Mouse (Mus musculus) neural tube, embryonic 10.5 days (tissue): ENCODE results near the gene Eif4b.
A peak's percentile ranks its signal among the peaks of the same experiment; 100 is the strongest.
"Not testable (repeated sequence)": the region's sequence is repeated elsewhere in the genome, so short reads cannot be mapped to it uniquely, and the experiment has no call there.

ENCODE experiments used
- DNase-seq: peaks from one replicate; pipeline ENCODE4 v3.0.0-alpha.2; 2017; ENCODE audit warnings: low spot score; ENCODE audit errors: extremely low spot score

Gene Eif4b

DNA sequence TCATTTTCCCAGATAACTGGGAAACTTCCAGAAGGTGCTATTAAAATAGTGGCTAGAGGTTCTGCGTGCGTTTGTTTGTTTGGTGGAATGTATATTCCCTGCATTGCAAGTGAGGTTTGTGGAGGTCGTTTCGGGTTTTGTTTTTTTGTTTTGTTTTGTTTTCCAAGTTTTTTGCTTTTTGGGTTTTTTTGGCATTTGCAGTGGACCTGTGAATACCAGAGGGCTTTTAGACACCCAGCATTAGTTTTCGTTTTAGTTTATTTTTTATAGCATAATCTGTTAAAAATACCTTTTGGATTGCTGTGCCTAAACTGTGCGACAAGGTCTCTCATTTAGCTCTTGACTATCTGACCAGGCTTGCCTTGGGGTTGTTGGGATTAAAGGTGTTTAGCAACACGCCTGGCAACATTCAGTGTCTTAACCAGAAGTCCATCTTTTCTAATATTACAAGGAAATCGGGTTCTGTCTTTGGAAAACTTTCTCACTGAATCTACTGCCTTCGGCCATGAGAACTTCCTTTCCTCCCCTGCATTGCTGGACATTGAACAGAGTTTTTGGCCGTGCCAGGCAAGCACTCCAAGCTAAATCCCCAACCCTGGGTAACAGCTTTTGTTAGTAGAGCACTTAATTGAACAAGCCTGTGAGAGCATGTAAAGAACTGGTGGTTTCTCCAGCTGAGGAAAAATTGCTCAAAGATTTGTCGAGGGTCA, 1.5 kb downstream of the Eif4b start:
- DNase-seq: no peak

DNA sequence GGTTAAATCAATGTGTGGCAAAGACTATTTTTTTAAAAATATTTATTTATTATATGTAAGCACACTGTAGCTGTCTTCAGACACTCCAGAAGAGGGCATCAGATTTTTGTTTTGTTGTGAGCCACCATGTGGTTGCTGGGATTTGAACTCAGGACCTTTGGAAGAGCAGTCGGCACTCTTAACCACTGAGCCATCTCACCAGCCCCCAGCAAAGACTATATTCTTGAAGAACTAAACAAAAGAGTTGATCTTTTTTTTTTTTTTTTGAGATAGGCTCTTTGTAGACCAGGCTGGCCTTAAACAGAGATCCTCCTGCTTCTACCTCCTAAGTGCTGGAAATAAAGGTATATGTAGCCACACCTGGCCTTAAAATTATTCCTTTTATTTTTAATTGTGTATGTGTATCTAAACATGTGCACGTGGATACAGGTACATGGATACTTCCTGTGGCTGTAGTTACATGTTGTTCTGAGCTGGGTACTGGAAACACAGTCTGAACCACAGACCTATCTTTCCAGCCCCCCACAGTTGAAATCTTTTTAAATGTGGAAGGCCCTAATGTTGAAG, 3.6 kb downstream of the Eif4b start:
- no peak for DNase-seq

DNA sequence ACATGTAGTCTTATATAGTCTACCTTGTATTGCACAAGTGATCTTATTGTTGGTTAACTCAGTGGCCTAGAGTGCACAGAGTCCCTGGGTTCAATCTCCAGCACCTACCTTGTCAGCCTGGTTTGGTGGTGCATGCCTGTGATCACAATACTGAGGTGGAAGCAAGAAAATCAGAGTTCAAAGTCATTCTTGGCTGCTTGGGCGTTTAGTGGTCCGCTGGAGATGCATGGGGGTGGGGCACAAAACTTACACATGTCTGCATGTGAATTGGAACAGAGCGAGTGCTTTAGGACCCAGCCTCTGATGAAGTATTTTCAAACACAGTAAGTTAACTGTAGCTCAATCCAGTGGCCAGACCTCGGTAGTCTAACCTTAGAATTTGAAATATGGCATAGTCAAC, 5.6 kb downstream of the Eif4b start:
- no peak for DNase-seq

DNA sequence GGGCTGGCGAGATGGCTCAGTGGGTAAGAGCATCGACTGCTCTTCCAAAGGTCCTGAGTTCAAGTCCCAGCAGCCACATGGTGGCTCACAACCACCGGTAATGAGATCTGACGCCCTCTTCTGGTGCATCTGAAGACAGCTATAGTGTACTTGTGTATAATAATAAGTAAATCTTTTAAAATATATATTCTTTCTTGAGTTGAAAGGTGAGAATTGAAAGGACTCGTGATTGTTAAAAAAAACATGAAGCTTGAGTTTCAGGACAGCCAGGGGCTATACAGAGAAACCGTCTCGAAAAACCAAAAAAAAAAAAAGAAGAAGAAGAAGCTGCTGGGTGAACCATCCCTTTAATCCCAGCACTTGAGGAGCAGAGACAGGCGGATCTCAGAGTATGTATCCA, 6.4 kb downstream of the Eif4b start:
- not testable (repeated sequence) for DNase-seq

DNA sequence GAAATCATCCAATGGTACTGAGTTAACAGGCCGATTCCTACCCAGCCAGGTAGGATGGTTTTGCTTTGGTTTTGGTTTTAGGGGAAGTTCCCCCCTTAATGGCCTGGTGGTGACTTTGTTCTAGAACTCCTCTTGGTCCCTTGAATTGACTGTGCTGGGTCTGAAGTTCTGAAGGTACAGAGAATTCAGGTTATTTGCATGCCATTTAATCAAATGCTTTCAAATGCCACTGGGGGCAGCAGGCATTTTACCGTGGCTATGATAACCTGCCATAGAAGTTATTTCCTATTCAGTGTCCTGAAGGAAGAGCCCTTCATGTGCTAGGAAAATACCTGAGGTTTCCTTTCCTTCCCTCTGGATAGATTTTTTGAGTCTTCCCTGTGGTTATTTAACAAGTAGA, 6.9 kb downstream of the Eif4b start:
- no peak for DNase-seq

DNA sequence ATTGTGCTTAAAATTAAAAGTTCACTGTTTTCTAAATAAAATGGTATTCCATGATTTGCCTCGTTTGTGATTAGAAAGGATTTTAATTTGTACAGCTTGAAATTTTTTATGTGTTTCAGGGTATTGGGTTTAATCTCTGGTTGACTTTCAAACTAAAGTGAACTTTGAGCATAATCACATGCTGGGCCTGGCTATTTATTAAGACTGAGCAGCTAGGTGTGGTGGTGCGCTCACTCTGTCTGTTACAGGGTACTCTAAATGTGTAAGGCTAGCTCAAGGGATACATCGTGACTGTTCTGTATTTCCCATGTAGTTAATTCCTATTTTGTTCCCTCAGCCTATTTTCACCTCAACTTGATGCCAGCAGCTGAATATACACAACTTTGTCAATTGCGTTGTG, 8.6 kb downstream of the Eif4b start:
- DNase-seq: no peak

DNA sequence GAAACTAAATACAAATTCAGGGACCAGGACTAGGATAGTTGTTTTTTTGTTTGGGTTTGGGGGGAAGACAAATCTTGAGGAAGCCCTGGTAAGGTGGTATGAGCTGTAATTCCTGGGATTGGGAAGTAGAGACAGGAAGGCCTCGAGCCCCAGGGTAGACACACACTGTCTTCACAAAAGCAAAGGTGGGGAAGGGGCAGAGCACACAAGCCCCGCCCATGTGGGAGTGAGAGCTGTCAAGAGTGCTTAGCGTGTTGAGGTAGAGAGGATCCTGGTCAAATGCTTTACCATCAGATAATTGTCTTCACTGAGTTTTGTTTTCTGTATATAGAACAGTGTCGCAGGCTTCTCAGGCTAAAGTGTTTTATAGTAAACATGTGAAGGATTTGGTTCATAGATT, 9.5 kb downstream of the Eif4b start:
- DNase-seq: no peak

DNA sequence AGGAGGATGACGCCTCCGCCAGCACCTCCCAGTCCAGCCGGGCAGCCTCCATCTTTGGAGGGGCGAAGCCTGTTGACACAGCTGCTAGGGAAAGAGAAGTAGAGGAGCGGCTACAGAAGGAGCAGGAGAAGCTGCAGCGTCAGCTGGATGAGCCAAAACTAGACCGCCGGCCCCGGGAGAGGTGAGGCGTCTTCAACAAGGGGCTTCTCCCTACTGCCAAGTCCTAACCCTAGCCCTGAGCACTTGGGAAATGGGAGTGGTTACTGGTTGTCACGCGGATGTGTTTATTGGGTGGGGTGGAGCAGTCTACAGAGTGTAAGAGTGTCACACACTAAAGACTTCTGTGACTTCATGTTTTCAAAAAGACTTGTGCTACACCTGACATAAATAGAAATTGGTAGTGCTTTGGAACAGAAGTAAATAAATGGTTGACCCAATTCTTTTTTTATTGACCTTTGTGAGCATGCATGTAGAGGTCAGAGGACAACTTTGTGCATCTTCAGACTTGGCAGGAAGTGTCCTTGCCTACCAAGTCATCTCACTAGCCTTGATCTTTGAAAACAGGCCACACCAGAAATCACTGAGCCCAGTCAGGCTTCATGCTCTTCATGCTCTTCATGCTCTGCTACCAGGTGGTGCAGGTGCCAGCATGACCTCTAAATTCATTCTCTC, 16.5 kb downstream of the Eif4b start:
- no peak for DNase-seq

DNA sequence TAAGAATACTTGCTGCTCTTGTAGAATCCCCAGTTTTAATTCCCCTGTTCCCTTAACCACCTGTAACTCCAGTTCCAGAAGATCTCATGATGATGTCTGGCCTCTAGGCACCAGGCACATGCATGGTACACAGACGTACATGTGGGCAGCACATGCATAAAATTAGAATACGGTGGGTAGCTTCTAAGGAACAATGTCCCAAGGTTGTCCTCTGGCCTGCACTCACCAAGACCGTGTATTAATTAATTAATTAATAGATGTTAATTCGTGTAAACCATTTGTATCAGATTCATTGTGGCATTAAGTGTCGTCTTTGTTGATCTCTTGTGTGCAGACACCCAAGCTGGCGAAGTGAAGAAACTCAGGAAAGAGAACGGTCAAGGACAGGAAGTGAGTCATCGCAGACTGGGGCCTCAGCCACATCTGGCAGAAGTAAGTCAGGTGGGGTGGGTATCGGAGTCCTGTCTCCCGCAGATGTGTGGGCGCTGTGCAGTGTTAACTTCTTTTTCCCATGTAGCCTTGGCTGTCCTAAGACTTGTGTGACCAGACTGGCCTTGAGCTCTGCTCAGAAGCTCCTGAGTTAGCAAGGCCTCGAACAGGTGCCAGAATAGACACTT, 17.6 kb downstream of the Eif4b start:
- no peak for DNase-seq

DNA sequence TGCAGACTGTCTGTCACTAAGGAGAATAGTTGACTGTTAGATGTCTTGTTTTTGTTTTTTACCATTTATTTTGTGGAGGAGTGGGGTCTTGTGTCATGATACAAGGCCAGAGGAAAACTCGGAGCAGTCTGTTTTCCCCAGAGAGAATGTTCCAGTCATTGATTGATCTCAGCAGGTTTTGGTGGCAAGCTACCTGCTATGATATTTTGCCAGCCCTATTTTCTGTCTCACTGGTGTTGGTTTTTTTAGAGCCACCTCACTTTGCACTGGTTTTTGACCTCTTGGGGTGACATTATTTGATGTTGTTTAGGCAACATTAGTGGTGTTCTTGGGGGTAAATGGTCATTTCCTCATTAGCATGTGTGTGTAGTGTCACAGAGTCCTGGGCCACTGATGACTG, 18.1 kb downstream of the Eif4b start:
- DNase-seq: no peak

DNA sequence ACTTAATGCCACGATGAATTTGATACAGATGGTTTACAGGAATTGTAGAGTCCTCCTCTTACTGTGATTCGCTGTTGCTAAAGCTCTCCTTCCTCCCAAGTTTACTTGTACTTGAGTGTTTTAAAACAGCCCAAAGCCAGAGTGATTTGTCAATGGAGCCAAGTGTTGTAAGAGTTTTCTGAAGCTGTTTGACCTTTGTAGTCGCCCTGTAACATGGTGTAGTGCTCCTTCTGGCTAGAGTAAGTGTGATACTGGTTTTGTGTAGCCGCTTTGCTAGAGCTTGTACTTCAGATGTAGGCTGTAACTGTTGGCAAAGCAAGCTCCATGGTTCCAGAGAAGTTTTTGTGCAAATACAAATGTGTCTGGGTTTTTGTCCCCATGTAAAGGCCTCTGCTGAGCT, 18.6 kb downstream of the Eif4b start:
- DNase-seq: no peak

DNA sequence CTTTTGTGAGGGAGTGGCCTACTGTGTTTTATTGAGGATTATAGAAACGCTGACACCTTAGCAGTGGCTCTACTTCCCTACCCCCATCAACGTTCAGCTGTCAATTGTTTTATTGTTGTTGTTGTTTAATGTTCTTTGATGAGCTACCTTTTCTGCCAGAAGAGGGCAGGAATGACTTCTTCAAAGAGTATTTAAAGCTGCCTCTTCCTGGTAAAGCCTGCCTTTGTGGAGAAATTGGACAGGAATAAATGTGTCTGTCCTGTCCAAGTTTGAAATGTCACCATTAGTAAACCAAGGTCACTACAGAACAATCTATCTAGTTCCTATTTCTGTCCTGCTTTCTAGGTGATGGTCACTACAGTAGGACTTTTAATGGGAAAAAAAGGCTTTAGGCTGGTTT, 20.6 kb downstream of the Eif4b start:
- no peak for DNase-seq

DNA sequence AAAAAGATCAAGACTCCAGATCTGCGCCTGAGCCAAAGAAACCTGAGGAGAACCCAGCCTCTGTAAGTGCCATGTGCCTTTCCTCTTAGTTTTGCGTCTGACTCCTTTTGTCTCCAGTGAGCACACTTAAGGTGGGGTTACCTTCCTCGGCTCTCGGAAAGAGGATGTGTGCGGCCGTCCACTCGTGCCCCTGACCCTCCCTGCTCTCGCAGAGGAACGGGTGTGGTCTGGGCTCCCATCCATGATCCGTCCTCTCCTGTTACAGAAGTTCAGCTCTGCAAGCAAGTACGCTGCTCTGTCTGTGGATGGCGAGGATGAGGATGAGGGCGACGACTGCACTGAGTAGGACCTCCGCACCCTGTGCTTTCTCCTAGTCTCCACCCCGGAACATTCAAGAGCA, 21.4 kb downstream of the Eif4b start:
- DNase-seq: no peak

DNA sequence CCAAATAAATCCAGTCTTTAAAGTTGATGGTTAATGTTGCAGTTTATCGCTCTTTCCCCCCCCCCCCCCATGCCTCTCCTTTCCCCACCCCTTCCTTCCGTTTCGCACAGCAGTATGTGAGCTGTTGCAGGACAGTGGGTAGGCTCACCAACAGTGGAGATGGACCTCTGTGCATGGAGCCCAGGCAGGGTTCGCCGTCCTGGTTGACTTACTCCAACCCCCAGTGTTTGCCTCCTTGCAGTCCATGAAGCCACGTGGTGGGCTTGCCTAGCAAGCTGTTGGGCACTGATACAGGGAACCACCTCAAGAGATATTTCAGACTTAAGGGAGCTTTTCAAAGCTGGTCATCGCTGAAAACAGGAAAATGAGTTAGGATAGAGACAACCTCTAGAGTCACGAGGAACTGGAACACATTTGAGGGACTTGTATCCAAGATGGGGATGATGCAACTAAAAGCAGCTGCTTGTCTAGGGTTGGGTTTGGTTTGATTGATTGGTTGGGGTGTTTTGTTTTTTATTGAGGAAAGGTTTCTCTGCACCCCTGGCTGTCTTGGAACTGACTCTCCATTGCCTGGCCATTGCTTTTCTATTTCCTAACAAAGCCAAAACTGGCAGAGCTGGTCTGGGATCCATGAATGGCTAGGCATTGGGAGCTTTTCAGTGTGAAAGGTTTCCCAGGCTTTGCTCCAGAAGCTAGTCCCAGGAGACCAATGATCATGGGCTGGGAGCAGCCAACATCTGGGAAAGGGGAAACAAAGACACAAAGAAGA, 23.8 kb downstream of the Eif4b start:
- no peak for DNase-seq

DNA sequence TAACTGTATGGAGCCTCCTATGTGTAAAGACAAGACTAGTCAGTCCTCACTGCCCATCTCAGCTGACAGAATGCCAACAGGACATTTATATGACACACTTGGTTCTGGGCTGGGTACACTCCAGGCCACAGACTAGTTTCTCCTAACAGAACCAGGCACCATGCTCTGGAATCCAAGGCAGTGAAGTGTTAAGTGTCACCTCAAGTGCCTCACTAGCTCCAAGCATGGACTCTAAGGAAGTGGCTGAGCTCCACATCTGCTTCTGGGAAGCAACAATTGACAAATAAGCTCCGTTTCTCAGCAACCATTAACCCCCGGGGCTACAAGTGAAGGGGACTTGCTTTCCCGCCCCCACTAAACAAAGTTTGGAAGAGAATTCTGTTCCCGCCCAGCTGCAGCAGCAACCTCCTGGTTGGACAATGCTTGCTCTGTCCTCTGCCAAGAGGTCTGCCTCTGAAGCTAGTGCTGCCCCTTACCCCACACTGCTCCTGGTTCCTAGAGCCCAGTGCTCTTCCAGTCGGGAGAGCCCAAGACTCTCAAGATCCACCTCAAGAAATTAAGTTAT, 24.5 kb downstream of the Eif4b start:
- DNase-seq: no peak

DNA sequence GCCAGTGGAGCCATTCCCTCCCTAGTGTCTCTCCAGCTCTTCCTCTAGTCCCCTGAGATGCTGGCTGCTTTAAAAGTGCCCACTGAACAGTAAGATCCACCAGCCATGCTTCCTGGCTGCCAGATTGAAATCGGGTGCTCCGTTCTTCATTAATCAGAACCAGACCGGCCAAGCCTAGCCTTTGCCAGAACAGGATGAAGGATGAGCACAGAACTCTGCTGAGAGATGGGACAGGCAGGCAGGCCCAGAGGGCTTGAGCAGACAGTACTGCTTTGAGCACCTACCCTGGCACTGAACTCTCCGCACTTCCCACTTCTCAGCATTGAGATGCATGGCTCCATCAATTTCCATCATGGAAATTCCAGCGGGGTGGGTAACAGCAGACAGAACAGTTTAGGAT, 25.7 kb downstream of the Eif4b start:
- DNase-seq: no peak

DNA sequence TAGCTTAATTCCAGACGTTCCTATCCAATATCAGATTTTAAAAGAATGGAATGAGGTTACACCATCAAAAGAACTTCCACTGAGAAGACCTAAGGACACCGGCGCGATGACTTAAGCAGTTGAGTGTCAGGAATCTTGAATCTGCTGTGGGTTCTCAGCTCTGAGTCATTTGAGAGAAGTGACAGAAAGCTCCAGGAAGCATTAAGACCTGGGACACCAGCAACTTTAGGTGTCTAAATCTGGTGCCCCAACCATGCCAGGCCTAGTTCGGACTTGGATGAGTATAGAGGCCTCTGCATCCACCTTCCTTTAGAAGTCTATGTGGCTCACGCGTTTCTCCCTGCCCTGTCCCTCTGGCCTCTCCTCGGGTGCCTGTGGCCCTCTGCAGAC, 26.2 kb downstream of the Eif4b start:
- no peak for DNase-seq

DNA sequence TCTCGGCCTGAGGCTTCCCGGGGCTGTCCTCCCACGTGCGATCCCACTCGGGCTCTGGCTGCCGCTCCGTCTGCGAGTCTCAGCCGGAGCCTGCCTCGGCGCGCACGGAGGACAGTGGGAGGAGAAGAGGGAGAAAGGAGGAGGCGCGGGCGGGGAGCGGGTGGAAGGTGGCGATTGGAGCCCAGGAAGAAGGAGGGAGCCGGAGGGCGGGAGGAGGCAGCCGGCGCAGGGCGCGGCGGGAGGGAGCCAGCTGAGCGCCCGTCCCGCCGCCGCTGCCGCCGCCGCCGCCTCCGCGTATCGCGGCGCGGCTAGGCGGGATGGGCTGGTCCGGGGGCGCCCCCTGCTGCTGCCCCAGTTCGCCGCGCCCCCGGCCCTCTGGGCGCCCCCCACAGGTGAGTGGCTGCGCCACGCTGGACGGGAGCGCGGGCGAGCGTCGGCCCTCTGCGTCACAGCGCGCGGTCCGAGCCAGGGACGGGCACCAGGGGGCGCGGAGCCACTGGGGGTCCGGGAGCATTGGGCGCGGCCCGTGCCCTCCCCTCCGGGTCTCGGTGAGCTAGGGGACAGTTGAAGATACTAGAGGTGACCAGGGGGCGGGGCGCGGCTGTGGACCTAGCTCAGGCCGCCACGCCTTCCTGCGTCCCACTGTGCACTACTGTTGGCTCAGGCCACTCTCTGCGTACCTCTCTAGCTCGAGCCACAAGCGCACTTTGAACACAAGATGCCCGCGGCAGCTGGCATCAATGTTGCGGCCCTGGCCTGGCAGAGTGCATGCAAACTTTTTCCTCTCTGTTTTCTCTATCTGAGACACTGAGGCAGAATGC, 26.8 kb downstream of the Eif4b start, which contains the start of gene Tns2:
Tns2 (plus strand) TSS at position 253 of the 821 bp plus-strand sequence.
- DNase-seq: peak; percentile 75

DNA sequence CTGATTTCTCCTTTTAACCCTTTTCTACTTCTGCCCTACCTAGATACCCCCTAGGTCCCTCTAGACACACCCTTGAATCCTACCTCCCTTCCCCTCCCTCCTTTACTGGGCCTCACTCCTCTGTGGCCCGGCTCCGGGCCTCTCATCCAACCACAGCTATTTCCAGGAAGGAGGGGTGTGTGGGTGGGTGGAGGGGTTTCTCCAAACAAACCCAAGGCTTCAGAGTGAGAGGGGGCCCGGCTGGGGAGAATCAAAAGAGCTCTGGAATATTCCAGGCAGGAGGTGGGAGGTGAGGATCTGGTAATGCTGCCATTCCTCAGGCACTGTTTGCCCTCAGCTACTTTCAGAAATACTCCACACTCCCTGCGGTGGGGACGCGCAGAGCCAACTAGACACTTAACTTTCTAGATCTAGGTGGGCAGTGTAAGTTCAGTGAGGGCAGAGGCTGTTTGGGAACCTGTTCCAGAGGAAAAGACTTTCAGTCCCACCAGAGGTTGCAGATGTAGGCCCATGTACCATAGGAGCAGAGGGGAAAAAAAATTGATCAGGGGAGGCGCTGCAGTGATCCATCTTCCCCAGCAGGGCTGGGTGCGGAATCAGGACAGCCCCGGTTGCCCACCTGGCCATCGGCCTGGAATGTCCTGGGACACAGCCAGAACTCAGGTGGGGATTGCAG, 27.6 kb downstream of the Eif4b start:
- DNase-seq: no peak
